Mouse (Mus musculus): ENCODE data around the gene Rap2c.

The Rap2c gene

DNA sequence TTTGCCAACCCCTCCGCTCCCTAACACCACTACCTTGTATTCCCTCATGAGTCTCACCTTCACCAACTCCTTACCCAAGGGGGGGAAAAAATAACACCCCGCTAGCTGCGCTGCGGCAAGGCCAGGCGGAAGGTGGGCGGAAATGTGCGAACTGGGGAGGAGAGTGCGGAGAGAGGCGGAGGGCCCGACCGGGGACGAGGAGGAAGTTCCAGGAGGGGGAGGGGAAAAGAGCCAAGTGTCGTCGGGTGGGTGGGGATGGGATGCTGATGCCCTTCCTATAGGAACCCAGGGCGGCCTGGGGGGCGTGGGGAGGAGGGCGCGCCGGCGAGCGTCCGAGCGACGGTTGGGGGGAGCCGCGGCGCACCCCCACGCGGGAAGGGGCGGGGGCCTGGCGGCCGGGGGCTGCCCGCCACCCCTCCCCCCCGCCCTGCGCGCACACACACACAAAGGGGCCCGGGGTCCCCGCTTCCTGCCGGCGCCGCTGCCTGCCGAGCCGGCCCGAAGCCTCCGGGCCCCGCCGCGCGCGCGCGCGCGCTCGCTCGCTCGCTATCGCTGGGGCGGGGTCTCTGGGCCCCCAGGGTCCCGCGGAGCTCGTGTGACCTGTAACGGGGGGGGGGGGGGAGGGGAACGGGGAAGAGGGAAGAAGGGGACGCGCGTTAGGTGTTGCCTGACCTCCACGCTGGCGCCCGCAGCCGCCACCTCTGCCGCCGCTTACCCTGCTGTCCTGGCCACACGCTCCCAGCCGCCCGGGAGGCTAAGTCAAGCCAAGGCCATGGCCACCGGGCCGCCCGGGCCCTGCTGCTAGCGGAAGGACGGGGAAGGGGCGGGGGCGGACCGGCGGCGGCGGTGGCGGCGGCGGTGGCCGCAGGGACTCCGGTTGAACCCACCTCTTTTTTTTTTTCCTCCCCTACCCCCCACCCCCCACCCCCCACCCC lies at the start of gene Rap2c:
TSS of gene Rap2c (minus strand) at position 168 of the 935 bp plus-strand sequence.
- DNase-seq: peak; percentile 54 to 60

- DNase-seq: peak in 1 of 2 experiments; percentile 1
These were observed 48.9 kb upstream of the Rap2c start for GRCm38 (mm10) chrX:51066539-51067286.

GRCm38 (mm10) chrX:51065773-51066172 lies 48.0 kb upstream of the Rap2c start:
- DNase-seq: peak; percentile 50 to 60

- DNase-seq: no peak
These were observed 47.4 kb upstream of the Rap2c start for GRCm38 (mm10) chrX:51065158-51065664.

GRCm38 (mm10) chrX:51060220-51060619 lies 42.4 kb upstream of the Rap2c start:
- DNase-seq: no peak

DNA sequence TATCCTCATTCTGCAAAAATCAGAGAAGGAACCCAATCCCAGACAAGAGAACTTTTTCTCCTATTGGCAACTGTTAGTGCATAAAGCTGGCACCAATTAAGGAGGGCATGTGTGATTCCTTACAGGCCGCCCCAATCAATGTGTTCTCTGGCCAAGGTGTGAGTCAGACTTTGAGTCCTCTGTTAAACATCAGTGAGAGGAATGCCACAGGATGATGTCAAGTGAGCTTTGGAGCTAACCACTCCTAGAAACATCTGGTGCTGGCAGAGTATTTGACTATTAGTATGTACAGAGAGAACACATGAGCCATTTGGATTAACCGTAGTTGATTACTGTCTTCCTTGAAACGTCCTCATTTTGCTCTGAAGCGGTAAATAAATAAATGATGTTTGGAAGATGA lies 40.9 kb upstream of the Rap2c start:
- no peak for DNase-seq

- DNase-seq: no peak
These were observed 40.5 kb upstream of the Rap2c start for GRCm38 (mm10) chrX:51058317-51058716.

GRCm38 (mm10) chrX:51051680-51052461 lies 34.1 kb upstream of the Rap2c start:
- DNase-seq: no peak

DNA sequence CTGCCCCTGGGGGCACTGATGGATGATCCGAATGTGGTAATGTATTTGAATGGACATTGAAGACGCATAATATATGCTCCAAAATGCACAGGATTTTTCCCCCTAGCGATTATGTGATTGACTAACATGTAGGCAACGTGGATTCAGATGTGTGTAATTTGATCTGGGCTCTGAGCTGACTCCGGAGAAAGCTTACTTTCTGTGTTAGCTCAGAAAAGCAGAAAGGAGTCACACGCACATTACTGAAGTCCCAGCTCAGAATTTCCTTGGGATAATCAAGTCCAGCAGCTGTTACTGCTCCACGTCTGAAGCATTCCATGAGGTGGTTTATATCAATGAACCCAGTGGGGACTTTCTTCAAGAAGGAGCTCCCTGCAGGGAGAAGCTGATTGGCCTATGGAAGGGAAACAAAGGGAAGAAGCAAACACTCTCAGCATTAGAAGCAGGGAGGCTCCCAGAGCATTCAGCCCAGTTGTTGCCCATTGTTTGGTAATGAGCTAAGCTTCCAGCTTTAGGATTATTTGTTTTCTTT lies 17.9 kb upstream of the Rap2c start:
- no peak for DNase-seq

GRCm38 (mm10) chrX:51019884-51020283 lies 2.1 kb upstream of the Rap2c start:
- DNase-seq: peak; percentile 30 to 56

DNA sequence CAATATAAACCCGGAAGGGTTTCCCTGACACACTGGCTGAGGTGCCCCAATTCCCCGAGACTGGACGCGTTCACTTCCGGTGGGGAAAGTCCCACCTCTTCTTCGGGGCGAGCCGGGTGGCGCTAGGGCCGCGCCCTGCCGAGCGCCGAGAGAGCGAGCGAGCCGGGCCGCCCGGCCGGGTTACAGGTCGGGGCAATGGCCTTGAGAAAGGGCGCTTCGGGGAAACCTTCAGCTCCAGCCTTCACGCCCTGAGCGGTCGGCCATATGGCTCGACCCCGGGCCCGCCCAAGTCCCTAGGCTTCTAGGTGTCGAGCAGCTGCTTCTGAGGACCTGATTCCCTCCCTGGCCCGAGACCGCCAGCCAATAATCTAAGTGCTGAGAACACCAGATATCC lies 965 bp upstream of the Rap2c start:
- peak; percentile 69 to 74 for DNase-seq

DNA sequence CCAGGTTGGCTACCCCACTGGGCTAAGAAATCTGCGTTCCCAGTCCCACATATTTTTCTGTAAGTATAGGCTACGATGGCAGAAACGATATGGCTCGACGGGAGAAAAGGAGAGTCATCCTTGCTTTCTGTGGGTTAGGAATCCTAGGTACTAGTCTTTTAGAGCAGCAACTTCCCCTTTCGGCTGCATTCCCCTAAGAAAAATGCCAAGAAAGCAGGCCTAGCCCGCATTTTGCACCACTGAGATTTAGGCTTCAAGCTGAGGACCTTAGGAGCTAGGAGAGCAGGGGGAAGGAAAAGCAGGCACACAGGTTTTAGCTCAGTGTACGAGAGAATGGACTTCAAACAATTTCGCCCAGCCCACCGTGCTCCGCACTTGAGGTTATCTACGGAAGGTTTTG lies 892 bp downstream of the Rap2c start:
- peak in 1 of 2 experiments; percentile 6 for DNase-seq

DNA sequence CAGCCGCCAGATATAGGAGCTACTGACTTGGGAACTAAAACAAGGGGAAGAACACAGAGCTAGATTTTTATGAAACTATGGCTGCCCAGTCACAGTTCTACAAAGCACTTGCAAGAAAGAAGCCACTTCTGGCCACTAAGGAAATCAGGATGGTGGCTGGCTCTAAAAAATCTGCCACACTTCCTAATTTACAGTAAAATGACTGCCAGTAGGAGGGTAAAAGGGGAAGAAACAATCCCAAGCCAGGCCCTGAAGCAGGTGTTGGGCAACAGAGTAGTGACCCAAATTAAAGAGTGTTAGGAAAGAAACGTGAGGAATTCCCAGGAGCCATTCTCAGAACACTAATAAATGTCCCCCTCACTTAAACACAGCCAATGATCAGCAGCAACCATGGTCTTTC lies 5.5 kb downstream of the Rap2c start:
- DNase-seq: no peak

GRCm38 (mm10) chrX:51010323-51010722 lies 7.5 kb downstream of the Rap2c start:
- DNase-seq: no peak

GRCm38 (mm10) chrX:51000791-51001190 lies 17.0 kb downstream of the Rap2c start:
- no peak for DNase-seq

DNA sequence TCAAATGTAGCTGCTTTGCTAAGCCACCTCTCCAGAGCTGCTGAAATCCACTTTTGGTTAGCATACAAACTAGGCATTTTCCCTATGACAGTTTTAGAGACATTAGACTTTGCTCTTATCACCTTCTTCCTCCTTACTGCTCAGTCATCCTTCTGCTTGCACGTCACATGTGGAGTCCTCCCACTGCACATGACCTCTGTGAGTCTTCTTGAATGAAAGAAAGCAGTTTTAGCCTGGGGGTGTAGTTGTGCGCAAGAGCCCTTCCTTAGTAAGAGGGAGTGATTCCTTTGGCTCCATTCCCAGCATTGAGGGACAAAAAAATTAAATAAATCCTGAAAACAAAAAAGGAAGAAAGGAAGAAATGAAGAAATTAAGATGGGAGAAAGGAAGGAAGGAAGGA lies 22.5 kb downstream of the Rap2c start:
- no peak for DNase-seq

GRCm38 (mm10) chrX:50991324-50991723 lies 26.5 kb downstream of the Rap2c start:
- DNase-seq: no peak

DNA sequence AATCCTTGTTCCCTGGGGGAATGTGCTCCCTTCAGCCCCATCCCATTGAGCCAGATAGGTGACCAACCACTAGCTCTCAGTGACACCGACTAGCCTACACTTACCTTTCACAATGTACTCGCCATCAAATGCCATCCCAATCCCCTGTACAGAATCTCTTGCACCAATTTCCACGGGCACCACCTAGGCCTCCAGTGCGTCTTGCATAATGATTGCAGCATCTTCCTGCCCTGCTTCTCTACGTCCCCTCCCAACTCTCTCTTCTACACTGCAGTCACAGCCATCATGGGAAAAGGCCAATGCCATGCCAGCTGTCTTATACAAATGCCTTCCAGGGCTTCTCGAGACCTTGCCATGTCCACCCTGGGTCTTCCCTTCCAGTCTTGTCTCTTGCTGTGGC lies 27.9 kb downstream of the Rap2c start:
- DNase-seq: no peak

DNA sequence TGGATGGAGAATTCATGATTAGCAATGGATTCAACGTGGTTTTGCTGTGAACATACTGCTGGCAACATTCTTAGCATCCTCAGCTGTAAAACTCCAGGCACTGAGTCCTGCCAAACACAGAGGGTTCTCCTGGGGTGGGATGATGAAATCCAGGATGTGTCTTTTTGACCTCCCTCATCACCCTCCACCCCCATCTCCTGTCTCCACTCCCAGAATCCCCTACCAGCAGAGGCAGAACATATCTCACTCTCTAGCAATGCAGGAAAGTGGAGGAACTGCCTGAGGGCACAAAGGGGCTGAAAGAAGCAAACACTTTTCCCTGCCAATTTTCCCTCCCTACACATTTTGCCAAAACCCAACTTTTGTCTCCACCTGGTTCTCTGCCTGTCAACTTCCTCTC lies 29.2 kb downstream of the Rap2c start:
- no peak for DNase-seq

- DNase-seq: no peak
These were observed 39.4 kb downstream of the Rap2c start for GRCm38 (mm10) chrX:50978428-50978827.

DNA sequence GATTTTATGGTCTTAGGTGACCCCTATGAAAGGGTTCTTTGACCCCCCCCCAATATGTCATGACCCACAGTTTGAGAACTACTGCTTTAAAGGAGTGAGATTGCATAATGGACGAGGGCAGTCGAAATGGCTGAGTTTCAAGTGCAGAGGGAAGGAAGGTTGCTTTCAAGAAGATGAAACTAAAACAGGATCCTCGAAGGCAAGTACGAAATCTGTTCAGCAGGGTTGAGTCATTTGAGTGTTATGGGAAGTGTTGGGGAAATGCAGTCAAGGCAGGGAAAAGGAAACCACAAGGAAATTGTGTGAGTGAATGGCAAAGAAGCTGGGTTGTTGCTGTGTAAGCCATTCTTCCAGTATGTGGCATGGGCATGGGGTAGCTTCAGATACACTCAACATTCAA lies 45.7 kb downstream of the Rap2c start:
- no peak for DNase-seq

GRCm38 (mm10) chrX:50969907-50970306 lies 47.9 kb downstream of the Rap2c start:
- DNase-seq: no peak

Measured in cerebellum, adult 18-20 months (tissue).